Mouse (Mus musculus): ENCODE data around the gene Fhdc1. TPM values are rescaled to one million over a fixed set of nuclear protein-coding genes. Genes with fewer than 3 reads are reported as not detected.

The Fhdc1 gene
- 0.46 and 1.5 TPM in 2 replicates for polyA plus RNA-seq (2012; ENCODE audit: insufficient read depth, insufficient read length, missing spikeins)

GRCm38 (mm10) chr3:84480006-84480897 is at the start of gene Fhdc1:
TSS of gene Fhdc1 (minus strand) at chr3:84480429.
- Histone ChIP-seq H3K4me1 (ENCODE audit: control insufficient read depth, insufficient read depth, low read length) (peaks cover 5% of the 10 kb centered on the region; the same call in 1 of the 2 replicates), H3K4me3 (ENCODE audit: insufficient read depth, low read length) (peak within 1 kb of the TSS; percentile 48), H3K27ac (ENCODE audit: insufficient read depth, low read depth, low read length) (no peak within 1 kb of the TSS)
- TF ChIP-seq POLR2A (IDR thresholded peaks at IDR 0.05; ENCODE audit: borderline replicate concordance, low read depth, low read length) = no peak
- TF ChIP-seq CTCF (IDR thresholded peaks at IDR 0.05; ENCODE audit: low read depth, low read length) = no peak

DNA sequence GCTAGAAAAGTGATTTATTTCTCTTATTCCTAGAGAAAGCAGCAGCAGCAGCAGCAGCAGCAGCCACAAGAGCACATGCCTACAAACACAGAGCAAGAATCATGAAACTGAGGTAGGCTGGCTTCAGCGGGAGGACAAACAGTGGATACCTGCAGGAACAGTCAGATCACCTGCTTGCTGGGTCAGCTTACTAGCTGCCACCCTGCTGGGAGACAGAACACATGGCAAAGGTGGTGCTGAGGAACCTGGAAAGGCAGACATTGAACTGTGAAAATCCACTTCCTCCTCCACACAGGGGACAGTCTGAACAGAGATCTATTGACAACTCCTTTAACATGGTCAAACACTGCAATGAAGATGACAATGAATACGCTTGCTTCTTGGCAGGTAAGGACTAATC is 48.8 kb upstream of the Fhdc1 start:
- no peak overlapping the region for H3K4me3 ChIP-seq (ENCODE audit: insufficient read depth, low read length)
- H3K4me1 ChIP-seq (ENCODE audit: control insufficient read depth, insufficient read depth, low read length) = peaks cover 7% of the 10 kb centered on the region
- no peak for TF ChIP-seq POLR2A (IDR thresholded peaks at IDR 0.05; ENCODE audit: borderline replicate concordance, low read depth, low read length)
- TF ChIP-seq CTCF (IDR thresholded peaks at IDR 0.05; ENCODE audit: low read depth, low read length) = no peak
- no peak overlapping the region for H3K27ac ChIP-seq (ENCODE audit: insufficient read depth, low read depth, low read length)

- TF ChIP-seq CTCF (IDR thresholded peaks at IDR 0.05; ENCODE audit: low read depth, low read length) = no peak
- TF ChIP-seq POLR2A (IDR thresholded peaks at IDR 0.05; ENCODE audit: borderline replicate concordance, low read depth, low read length) = no peak
- Histone ChIP-seq H3K4me1 (ENCODE audit: control insufficient read depth, insufficient read depth, low read length) (peaks cover 7% of the 10 kb centered on the region), H3K4me3 (ENCODE audit: insufficient read depth, low read length) (no peak overlapping the region), H3K27ac (ENCODE audit: insufficient read depth, low read depth, low read length) (no peak overlapping the region)
These were observed 44.7 kb upstream of the Fhdc1 start for GRCm38 (mm10) chr3:84524952-84525351.

GRCm38 (mm10) chr3:84516163-84516562 is 35.9 kb upstream of the Fhdc1 start:
- no peak for TF ChIP-seq CTCF (IDR thresholded peaks at IDR 0.05; ENCODE audit: low read depth, low read length)
- TF ChIP-seq POLR2A (IDR thresholded peaks at IDR 0.05; ENCODE audit: borderline replicate concordance, low read depth, low read length) = no peak
- Histone ChIP-seq H3K27ac (ENCODE audit: insufficient read depth, low read depth, low read length) (no peak overlapping the region), H3K4me1 (ENCODE audit: control insufficient read depth, insufficient read depth, low read length) (peaks cover 9% of the 10 kb centered on the region), H3K4me3 (ENCODE audit: insufficient read depth, low read length) (no peak overlapping the region)

DNA sequence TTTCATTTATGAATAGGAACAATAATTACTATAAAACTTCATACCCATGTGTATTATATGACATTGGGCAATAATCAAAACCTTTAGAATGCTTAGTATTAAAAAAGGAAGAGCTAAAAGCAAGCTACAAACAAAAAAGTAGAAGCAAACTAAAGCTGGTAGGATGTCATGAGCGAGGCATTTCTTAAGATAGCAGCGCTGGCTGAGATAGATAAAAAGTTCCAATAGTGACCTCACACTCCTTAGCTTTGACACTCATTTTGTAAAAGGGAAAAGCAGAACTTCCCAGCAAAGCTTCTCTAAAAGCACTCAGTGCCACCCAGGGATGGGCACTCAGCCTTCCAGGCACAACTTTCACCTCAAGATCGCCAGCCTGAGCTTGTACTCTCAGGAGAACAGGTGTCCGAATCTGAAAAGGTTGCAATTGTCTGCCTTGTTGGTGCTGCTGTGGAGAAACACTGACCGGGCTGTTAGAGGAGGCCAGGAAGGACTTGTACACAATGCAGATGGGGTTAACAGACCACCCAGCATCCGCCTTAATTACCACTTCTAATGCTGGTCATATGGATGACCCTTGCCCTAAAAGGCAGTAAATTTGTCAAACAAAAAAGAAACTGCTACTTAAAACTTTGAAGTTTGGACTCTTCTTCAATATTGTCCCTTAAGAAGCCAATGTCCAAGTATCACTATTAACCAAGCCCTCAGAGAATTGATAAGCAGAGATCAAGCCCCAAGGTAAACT is 32.7 kb upstream of the Fhdc1 start:
- Histone ChIP-seq H3K4me3 (ENCODE audit: insufficient read depth, low read length) (no peak overlapping the region), H3K27ac (ENCODE audit: insufficient read depth, low read depth, low read length) (no peak overlapping the region; the same call in 1 of the 2 replicates), H3K4me1 (ENCODE audit: control insufficient read depth, insufficient read depth, low read length) (peaks cover 13% of the 10 kb centered on the region)
- TF ChIP-seq POLR2A (IDR thresholded peaks at IDR 0.05; ENCODE audit: borderline replicate concordance, low read depth, low read length) (no peak), CTCF (IDR thresholded peaks at IDR 0.05; ENCODE audit: low read depth, low read length) (no peak)

DNA sequence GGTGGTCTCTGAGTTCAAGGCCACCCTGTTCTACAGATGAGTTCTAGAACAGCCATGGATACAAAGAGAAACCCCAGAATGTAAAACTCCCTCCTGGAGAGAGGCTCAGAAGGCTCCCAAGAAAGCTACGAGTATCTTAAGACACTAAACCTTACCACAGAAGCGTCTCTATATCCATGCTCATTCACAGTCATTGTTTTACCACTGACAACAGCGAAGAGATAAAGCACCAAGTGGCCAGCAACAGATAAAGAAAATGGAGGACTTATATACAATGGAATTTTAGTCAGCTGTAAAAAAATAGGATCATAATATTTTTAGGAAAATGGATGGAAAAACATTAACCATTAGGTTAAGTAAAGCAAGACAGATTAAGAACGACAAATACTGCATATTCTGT is 25.0 kb upstream of the Fhdc1 start:
- Histone ChIP-seq H3K27ac (ENCODE audit: insufficient read depth, low read depth, low read length) (no peak overlapping the region), H3K4me3 (ENCODE audit: insufficient read depth, low read length) (no peak overlapping the region), H3K4me1 (ENCODE audit: control insufficient read depth, insufficient read depth, low read length) (peaks cover 16% of the 10 kb centered on the region)
- TF ChIP-seq POLR2A (IDR thresholded peaks at IDR 0.05; ENCODE audit: borderline replicate concordance, low read depth, low read length) = no peak

DNA sequence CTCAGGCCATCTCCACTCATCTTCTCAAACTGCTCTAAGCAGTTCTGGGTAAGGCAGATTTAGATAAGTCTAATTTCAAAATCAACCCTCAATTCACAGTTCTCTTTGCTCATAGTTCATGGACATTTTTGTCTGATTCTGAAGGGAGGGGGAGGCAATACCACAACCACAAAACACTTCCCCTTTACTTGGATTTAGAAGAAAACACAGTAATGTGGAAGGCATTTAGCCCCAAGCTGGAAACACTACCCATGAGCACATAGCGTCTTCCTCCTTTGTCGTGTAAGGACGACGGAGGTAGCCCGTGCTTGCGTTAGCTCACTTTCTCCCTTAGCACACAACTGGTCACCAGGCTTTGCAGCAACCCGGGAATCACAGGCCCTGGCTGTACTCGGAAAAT is 24.1 kb upstream of the Fhdc1 start:
- TF ChIP-seq CTCF (IDR thresholded peaks at IDR 0.05; ENCODE audit: low read depth, low read length) (no peak), POLR2A (IDR thresholded peaks at IDR 0.05; ENCODE audit: borderline replicate concordance, low read depth, low read length) (no peak)
- Histone ChIP-seq H3K4me3 (ENCODE audit: insufficient read depth, low read length) (no peak overlapping the region), H3K4me1 (ENCODE audit: control insufficient read depth, insufficient read depth, low read length) (peaks cover 16% of the 10 kb centered on the region), H3K27ac (ENCODE audit: insufficient read depth, low read depth, low read length) (peak overlapping the region; percentile 39)

GRCm38 (mm10) chr3:84502101-84502500 is 21.9 kb upstream of the Fhdc1 start:
- TF ChIP-seq POLR2A (IDR thresholded peaks at IDR 0.05; ENCODE audit: borderline replicate concordance, low read depth, low read length) (no peak), CTCF (IDR thresholded peaks at IDR 0.05; ENCODE audit: low read depth, low read length) (no peak)
- Histone ChIP-seq H3K4me1 (ENCODE audit: control insufficient read depth, insufficient read depth, low read length) (peaks cover 11% of the 10 kb centered on the region), H3K4me3 (ENCODE audit: insufficient read depth, low read length) (no peak overlapping the region)

GRCm38 (mm10) chr3:84500491-84500890 is 20.3 kb upstream of the Fhdc1 start:
- Histone ChIP-seq H3K4me1 (ENCODE audit: control insufficient read depth, insufficient read depth, low read length) (peaks cover 11% of the 10 kb centered on the region), H3K4me3 (ENCODE audit: insufficient read depth, low read length) (no peak overlapping the region), H3K27ac (ENCODE audit: insufficient read depth, low read depth, low read length) (no peak overlapping the region)
- TF ChIP-seq POLR2A (IDR thresholded peaks at IDR 0.05; ENCODE audit: borderline replicate concordance, low read depth, low read length) (no peak), CTCF (IDR thresholded peaks at IDR 0.05; ENCODE audit: low read depth, low read length) (no peak)

More at GRCm38 (mm10) chr3:84502101-84502500, 21.9 kb upstream of the Fhdc1 start:
- H3K27ac ChIP-seq (ENCODE audit: insufficient read depth, low read depth, low read length) = no peak overlapping the region

- Histone ChIP-seq H3K27ac (ENCODE audit: insufficient read depth, low read depth, low read length) (no peak overlapping the region), H3K4me1 (ENCODE audit: control insufficient read depth, insufficient read depth, low read length) (no peaks in the 10 kb centered on the region), H3K4me3 (ENCODE audit: insufficient read depth, low read length) (no peak overlapping the region)
- TF ChIP-seq POLR2A (IDR thresholded peaks at IDR 0.05; ENCODE audit: borderline replicate concordance, low read depth, low read length) = no peak
- TF ChIP-seq CTCF (IDR thresholded peaks at IDR 0.05; ENCODE audit: low read depth, low read length) = no peak
These were observed 17.5 kb upstream of the Fhdc1 start for GRCm38 (mm10) chr3:84497718-84498117.

Data from bone marrow macrophage, adult 2 months (primary cell).